9 mouse cellular contexts compared by ENCODE assay signal in genomic region chr3:20141679-20142078, GRCm38 (mm10). TPM values are rescaled to one million over a fixed set of nuclear protein-coding genes. Genes with fewer than 3 reads are reported as not detected.
A peak's percentile ranks its signal among the peaks of the same experiment; 100 is the strongest.
DNase-seq lines count a peak whose midpoint lies in the region; ATAC-seq and TF ChIP-seq lines count a peak whose summit lies in the region.
"Had no signal": no experiment of that assay in that cellular context is flagged by ENCODE, and none has a peak within 500 bp of the region (broad histone marks: within the 10 kb centered on the region; RNA-seq: fewer than 3 reads in every experiment).

No protein-coding gene starts in this region.

- no peak overlapping the region for H3K27ac ChIP-seq in kidney, embryonic 15.5 days
- H3K27ac ChIP-seq in kidney, embryonic 14.5 days (ENCODE audit: low read depth, low read length), result no peak overlapping the region
- no peak overlapping the region for H3K27ac ChIP-seq in ES-E14 (ENCODE audit: insufficient read depth, low read depth, low read length, poor library complexity, severe bottlenecking)
- H3K27ac ChIP-seq in intestine, embryonic 16.5 days (ENCODE audit: low read length), result peak overlapping the region; percentile 43
- H3K27ac ChIP-seq: midbrain, embryonic 12.5 days had no signal

- H3K27me3 ChIP-seq in kidney, embryonic 15.5 days, result no peaks in the 10 kb centered on the region
- no peaks in the 10 kb centered on the region for H3K27me3 ChIP-seq in kidney, embryonic 14.5 days (ENCODE audit: control insufficient read depth, insufficient read depth, low read length)
- no peaks in the 10 kb centered on the region for H3K27me3 ChIP-seq in intestine, embryonic 16.5 days (replicated peaks; ENCODE audit: control insufficient read depth, insufficient read depth, low read length)
- H3K27me3 ChIP-seq: midbrain, embryonic 12.5 days had no signal

- peak; percentile 36; the same call in 1 of the 2 replicates for ATAC-seq in kidney, embryonic 15.5 days (replicated peaks; ENCODE audit: low FRiP score)
- no peak for ATAC-seq in kidney, embryonic 14.5 days (ENCODE audit: low FRiP score, low TSS enrichment)
- ATAC-seq in intestine, embryonic 16.5 days, result peak; percentile 96

- in situ Hi-C loops in ES-E14 (cut with MboI; ENCODE audit: low sequenced_read_pairs in 2 of 2, unreplicated experiment in 2 of 2), result no loop called here

- peaks cover 13% of the 10 kb centered on the region for H3K36me3 ChIP-seq in kidney, embryonic 15.5 days
- H3K36me3 ChIP-seq in kidney, embryonic 14.5 days (ENCODE audit: control insufficient read depth, insufficient read depth, low read length), result no peaks in the 10 kb centered on the region; the same call in 1 of the 2 replicates
- H3K36me3 ChIP-seq in ES-E14 (ENCODE audit: control insufficient read depth, insufficient read depth, low read length, poor library complexity, severe bottlenecking), result no peaks in the 10 kb centered on the region
- 0 out of 2 replicates have a peak, but pooled peaks cover 6% of the 10 kb centered on the region for H3K36me3 ChIP-seq in intestine, embryonic 16.5 days (ENCODE audit: control insufficient read depth, insufficient read depth, low read length)
- H3K36me3 ChIP-seq: midbrain, embryonic 12.5 days had no signal

- peak; percentile 31 for DNase-seq in ES-E14 (ENCODE audit: low read depth, low spot score)
- DNase-seq in ZHBTc4 (ENCODE audit: low read depth, low spot score), result peak; percentile 63
- no peak for DNase-seq in spleen, postnatal 10 days (ENCODE audit: low spot score in 2 of 2)
- no peak for DNase-seq in adipocyte (ENCODE audit: low spot score)
- DNase-seq: cerebellum, adult 11 months had no signal

- no peak overlapping the region for H3K4me3 ChIP-seq in kidney, embryonic 15.5 days (replicated peaks)
- H3K4me3 ChIP-seq in kidney, embryonic 14.5 days (ENCODE audit: low read length), result no peak overlapping the region
- no peak overlapping the region for H3K4me3 ChIP-seq in ES-E14 (ENCODE audit: insufficient read depth in 1 of 2, low read depth in 1 of 2, low read length in 2 of 2, poor library complexity in 1 of 2, severe bottlenecking in 1 of 2)
- H3K4me3 ChIP-seq in intestine, embryonic 16.5 days (ENCODE audit: low read length), result no peak overlapping the region
- H3K4me3 ChIP-seq: midbrain, embryonic 12.5 days had no signal

- no peak overlapping the region for H3K9ac ChIP-seq in kidney, embryonic 15.5 days
- no peak overlapping the region for H3K9ac ChIP-seq in kidney, embryonic 14.5 days (ENCODE audit: low read depth, low read length)
- H3K9ac ChIP-seq in ES-E14 (ENCODE audit: insufficient read depth, low read depth, low read length, poor library complexity, severe bottlenecking), result no peak overlapping the region
- H3K9ac ChIP-seq in intestine, embryonic 16.5 days (ENCODE audit: low read depth, low read length), result no peak overlapping the region
- H3K9ac ChIP-seq: midbrain, embryonic 12.5 days had no signal

- WGBS in kidney, embryonic 15.5 days, result 53% methylated on average over 1 of the region's 1 CpGs
- WGBS in kidney, embryonic 14.5 days, result 47% methylated on average over 1 of the region's 1 CpGs
- 22% methylated on average over 1 of the region's 1 CpGs for WGBS in intestine, embryonic 16.5 days

- no peak overlapping the region for H3K4me2 ChIP-seq in kidney, embryonic 15.5 days
- H3K4me2 ChIP-seq in kidney, embryonic 14.5 days (replicated peaks; ENCODE audit: low read depth, low read length), result no peak overlapping the region
- H3K4me2 ChIP-seq in intestine, embryonic 16.5 days (ENCODE audit: low read depth, low read length), result no peak overlapping the region
- H3K4me2 ChIP-seq: midbrain, embryonic 12.5 days had no signal

- H3K9me3 ChIP-seq in kidney, embryonic 15.5 days (replicated peaks), result no peaks in the 10 kb centered on the region
- H3K9me3 ChIP-seq in kidney, embryonic 14.5 days (ENCODE audit: control insufficient read depth, low read length), result no peaks in the 10 kb centered on the region
- H3K9me3 ChIP-seq in ES-E14 (ENCODE audit: control insufficient read depth, insufficient read depth, low read depth, low read length), result no peaks in the 10 kb centered on the region
- no peaks in the 10 kb centered on the region for H3K9me3 ChIP-seq in intestine, embryonic 16.5 days (ENCODE audit: control insufficient read depth, low read length)
- H3K9me3 ChIP-seq: midbrain, embryonic 12.5 days had no signal

- H3K4me1 ChIP-seq in kidney, embryonic 15.5 days, result no peaks in the 10 kb centered on the region
- H3K4me1 ChIP-seq in kidney, embryonic 14.5 days (ENCODE audit: control insufficient read depth, insufficient read depth, low read length), result peaks cover 6% of the 10 kb centered on the region; the same call in 1 of the 2 replicates
- H3K4me1 ChIP-seq in ES-E14 (ENCODE audit: control insufficient read depth in 2 of 2, insufficient read depth in 2 of 2, low read length in 2 of 2, poor library complexity in 1 of 2), result 0 out of 4 replicates have a peak, but pooled peaks cover 0 to 2% of the 10 kb centered on the region in 2 experiments
- H3K4me1 ChIP-seq in intestine, embryonic 16.5 days (ENCODE audit: control insufficient read depth, insufficient read depth, low read length), result no peaks in the 10 kb centered on the region

TF ChIP-seq in ES-E14, 5 proteins besides CTCF, POLR2A, EP300 and RAD21:
- TF ChIP-seq ZNF384 (IDR thresholded peaks at IDR 0.05; ENCODE audit: low read depth, low read length), result no peak
- no peak for TF ChIP-seq ZC3H11A (IDR thresholded peaks at IDR 0.05; ENCODE audit: borderline replicate concordance, low read depth, low read length)
- no peak for TF ChIP-seq HCFC1 (IDR thresholded peaks at IDR 0.05; ENCODE audit: borderline replicate concordance, insufficient read depth, low read length)
- TF ChIP-seq MAFK (IDR thresholded peaks at IDR 0.05; ENCODE audit: insufficient read depth, low read depth, low read length), result no peak
- TF ChIP-seq CHD2 (IDR thresholded peaks at IDR 0.05; ENCODE audit: low read depth, low read length), result no peak

RNA-seq across cellular contexts. Expression of gene Gyg, which starts 13.4 kb away (rescaled TPM):
- 39.0 and 39.9 TPM in 2 replicates for polyA plus RNA-seq in kidney, embryonic 15.5 days (2015; fragmentation: Nextera tagmentation; extraction: Ambion mirVana)
- 37.9 and 44.5 TPM in 2 replicates for polyA plus RNA-seq in kidney, embryonic 14.5 days (2014; fragmentation: Nextera tagmentation; extraction: Ambion mirVana)
- 3.6 and 8.2 TPM in 2 replicates for total RNA-seq in ES-E14 (2012; rRNA removed)
- polyA plus RNA-seq in intestine, embryonic 16.5 days (2015; fragmentation: Nextera tagmentation; extraction: Ambion mirVana), result 47.6 and 51.3 TPM in 2 replicates

Comparison
In these comparisons a context has a peak if more than half of its experiments do, and no peak if none do; other contexts are left out.
1. DNase-seq: peak in ES-E14 (single experiment) and ZHBTc4 (single experiment); none in spleen, postnatal 10 days (0 of 2) and adipocyte (single experiment).